Mouse (Mus musculus) kidney, postnatal 25 days (tissue): ENCODE data around the gene Tia1.
A peak's percentile ranks its signal among the peaks of the same experiment; 100 is the strongest.

ENCODE experiments used
- DNase-seq, 2 experiments: peaks; one replicate each; pipeline ENCODE4 v3.0.0; 2021; ENCODE audit warnings: mixed read lengths in 2 of 2

Tia1 gene

GRCm38 (mm10) chr6:86385362-86386104 is 18.5 kb upstream of the Tia1 start:
- no peak for DNase-seq

- DNase-seq = peak; percentile 75 to 88
These were observed 16.7 kb upstream of the Tia1 start for GRCm38 (mm10) chr6:86387313-86387712.

- DNase-seq = peak; percentile 48 to 61
These were observed 15.6 kb upstream of the Tia1 start for GRCm38 (mm10) chr6:86388461-86388860.

- no peak for DNase-seq
These were observed 12.7 kb upstream of the Tia1 start for GRCm38 (mm10) chr6:86391326-86391725.

- DNase-seq = no peak
These were observed 10.8 kb upstream of the Tia1 start for GRCm38 (mm10) chr6:86393187-86393586.

GRCm38 (mm10) chr6:86394078-86394720 is 9.8 kb upstream of the Tia1 start:
- no peak for DNase-seq

- DNase-seq = no peak
These were observed 9.0 kb upstream of the Tia1 start for GRCm38 (mm10) chr6:86395021-86395420.

GRCm38 (mm10) chr6:86395969-86396368 is 8.1 kb upstream of the Tia1 start:
- DNase-seq = no peak

GRCm38 (mm10) chr6:86396581-86397256 is 7.3 kb upstream of the Tia1 start, which contains the start of gene Pcyox1:
Pcyox1 (minus strand) TSS chr6:86397154.
- peak; percentile 91 to 93 for DNase-seq

- DNase-seq = no peak
These were observed 6.6 kb upstream of the Tia1 start for GRCm38 (mm10) chr6:86397257-86397980.

GRCm38 (mm10) chr6:86398986-86399385 is 5.0 kb upstream of the Tia1 start:
- no peak for DNase-seq

- no peak for DNase-seq
These were observed 4.0 kb upstream of the Tia1 start for GRCm38 (mm10) chr6:86399995-86400394.

GRCm38 (mm10) chr6:86400972-86401371 is 3.0 kb upstream of the Tia1 start:
- peak; percentile 90 to 91 for DNase-seq

- DNase-seq = no peak
These were observed 1.1 kb upstream of the Tia1 start for GRCm38 (mm10) chr6:86402681-86403607.

GRCm38 (mm10) chr6:86403728-86404099 is 305 bp upstream of the Tia1 start:
- DNase-seq = peak in 1 of 2 experiments; percentile 92

- DNase-seq = no peak
These were observed 977 bp downstream of the Tia1 start for GRCm38 (mm10) chr6:86404996-86405395.

- no peak for DNase-seq
These were observed 2.3 kb downstream of the Tia1 start for GRCm38 (mm10) chr6:86406306-86406705.

- DNase-seq = no peak
These were observed 14.7 kb downstream of the Tia1 start for GRCm38 (mm10) chr6:86418711-86419110.

GRCm38 (mm10) chr6:86419239-86419638 is 15.2 kb downstream of the Tia1 start:
- no peak for DNase-seq

- DNase-seq = no peak
These were observed 16.5 kb downstream of the Tia1 start for GRCm38 (mm10) chr6:86420491-86420890.

GRCm38 (mm10) chr6:86426358-86426757 is 22.3 kb downstream of the Tia1 start, which contains the start of gene Gm44790:
Gm44790 (plus strand) TSS chr6:86426658.
- no peak for DNase-seq

GRCm38 (mm10) chr6:86431531-86431930 is 27.5 kb downstream of the Tia1 start:
- no peak for DNase-seq
